Mouse (Mus musculus): ENCODE measurements around the gene Spata21. TPM values are rescaled to one million over a fixed set of nuclear protein-coding genes. Genes with fewer than 3 reads are reported as not detected.
A peak's percentile ranks its signal among the peaks of the same experiment; 100 is the strongest.

The Spata21 gene
- polyA plus RNA-seq (2017; shearing (Covaris generic)): under 1 TPM; 0.29 to 0.88 TPM

DNA sequence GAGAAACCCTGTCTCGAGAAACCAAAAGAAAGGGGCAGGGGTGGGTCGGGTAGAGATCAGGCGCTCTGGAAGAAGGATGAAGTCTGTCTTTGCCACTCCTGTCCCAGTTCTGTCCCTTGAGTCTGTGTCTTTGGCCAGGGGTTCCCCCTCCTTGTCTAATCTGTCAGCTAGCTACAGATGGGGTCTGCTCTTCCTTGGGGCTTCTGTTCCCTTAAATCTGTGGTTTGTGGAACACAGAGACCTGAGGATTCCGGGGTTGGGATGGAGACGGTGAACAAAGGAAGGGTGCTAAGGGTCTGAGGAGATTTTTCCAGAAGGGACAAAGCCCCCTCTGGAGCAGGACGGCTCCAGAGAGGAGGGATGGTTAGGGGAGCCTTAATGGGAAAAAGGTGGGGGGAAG, at the start of gene Spata21:
TSS of gene Spata21 (plus strand) at position 301 of the 400 bp plus-strand sequence.
- ATAC-seq: no peak

DNA sequence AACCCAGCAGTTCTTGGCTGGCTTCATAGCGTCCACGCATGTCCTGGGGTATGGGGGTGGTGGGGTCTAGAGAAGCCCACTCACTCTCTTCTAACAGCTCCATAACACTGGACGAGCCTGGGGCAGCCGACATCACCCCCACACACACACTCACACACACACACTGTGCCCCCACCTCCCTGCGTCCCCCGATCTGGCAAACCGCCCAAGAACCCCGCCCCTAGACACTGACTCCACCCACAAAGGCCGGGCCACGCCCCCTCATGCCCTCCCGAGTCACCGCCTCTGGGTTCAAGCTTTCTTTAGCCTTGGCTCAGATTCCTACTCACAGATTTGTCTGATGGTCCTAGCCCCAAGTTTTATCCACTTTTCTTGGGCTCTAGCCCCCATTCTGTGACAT, 47.0 kb upstream of the Spata21 start:
- ATAC-seq: no peak

DNA sequence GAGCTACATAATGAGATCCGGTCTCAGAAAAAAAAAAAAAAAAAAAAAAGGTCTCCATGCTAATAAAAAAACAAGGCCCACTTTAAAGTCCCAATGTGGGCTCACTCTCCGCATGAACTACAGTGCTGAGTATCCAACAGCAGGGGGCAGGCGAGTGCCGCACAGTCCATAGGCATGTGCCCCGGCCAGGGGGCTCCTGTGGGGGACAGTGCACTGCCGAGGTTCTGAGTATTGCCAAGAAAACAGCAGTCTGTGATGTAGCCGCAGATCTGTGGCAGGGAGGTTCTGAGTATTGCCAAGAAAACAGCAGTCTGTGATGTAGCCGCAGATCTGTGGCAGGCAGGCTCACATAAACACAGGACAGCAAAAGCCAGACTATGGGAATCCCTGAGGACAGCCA, 43.3 kb upstream of the Spata21 start:
- no peak for ATAC-seq

DNA sequence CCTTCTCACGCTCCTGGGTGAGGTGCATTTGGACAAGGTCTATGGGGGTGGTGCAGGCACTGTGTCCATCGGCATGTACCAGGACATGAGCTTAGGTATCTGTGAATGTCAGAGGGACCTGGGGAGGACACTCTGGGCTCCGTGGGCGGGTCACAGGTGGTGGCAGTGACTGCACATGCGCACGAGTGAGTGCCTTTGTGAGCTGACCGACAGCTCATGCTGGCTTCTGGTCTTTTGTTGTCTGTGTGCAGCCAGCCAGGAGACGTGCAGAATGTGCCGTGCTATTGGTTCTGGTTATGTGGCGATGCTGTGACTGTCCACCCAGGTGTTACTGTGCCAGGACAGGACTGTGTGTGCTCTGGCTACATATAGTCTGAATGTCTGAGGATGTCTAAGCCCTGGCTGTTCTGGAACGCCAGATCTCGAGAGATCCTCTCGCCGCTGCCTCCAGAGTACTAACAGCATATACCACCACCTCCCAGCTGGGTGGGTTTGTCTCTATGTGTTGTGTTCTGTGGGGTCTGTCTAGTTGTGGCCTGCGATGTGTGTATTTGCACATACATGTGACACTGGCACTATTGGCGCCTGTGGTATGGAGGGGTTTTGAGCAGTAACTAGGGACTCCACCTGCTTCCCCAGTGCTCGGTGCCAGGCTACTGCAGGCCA, 39.2 kb upstream of the Spata21 start:
- no peak for ATAC-seq

DNA sequence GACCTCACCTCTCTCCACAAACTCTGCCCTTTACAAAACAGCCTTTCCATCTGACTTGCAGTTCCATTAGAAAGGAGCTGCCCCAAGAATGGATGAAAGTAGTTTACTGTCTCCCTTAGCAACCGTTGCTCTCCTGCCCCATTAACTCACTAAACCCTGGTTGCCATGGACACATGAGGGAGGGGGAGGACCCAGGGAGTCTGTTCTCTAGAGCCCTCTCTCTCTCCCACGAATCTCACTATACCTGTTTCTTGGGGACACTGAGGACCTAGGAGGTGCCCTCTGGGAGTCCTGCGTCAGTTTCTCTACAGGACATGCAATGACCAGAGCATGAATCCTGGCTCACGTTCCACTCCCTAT, 38.7 kb upstream of the Spata21 start:
- no peak for ATAC-seq

DNA sequence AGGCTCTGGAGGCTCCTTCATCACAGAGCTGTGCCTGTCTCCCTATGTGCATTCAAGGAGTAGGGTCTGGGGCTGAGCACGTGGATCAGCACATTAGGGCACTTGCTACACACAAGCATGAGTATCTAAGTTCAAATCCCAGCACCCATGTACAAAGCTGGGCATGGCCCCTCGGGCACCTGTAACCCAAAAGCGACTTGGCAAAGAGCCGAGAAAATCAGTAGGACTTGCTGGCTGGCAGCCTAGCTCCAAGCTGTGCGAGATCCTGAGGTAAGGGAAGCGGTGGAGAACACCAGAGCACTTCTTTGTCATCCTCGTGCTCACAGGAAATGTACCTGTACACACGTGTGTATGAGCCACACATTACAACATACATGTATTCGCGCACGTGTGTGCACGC, 35.7 kb upstream of the Spata21 start:
- no peak for ATAC-seq

DNA sequence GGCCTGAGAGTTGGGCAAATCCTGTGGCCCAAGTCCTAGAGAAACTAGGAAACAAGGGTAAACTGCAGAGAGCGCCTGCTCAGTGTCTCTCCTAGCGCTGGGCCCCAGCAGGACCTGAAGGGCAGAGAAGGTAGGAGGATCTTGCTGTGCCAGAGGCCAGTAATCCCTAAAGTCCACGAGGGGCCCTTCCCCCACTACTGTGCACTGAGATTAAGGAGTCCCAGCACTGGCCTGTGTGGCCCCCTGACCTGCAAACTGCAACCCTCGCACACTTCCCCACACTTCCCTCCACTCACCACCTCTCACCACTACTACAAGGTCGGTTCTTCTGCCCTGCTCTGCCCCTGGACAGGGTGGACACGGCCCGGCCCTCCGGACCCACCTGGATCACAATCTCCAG, 35.0 kb upstream of the Spata21 start:
- ATAC-seq: no peak

DNA sequence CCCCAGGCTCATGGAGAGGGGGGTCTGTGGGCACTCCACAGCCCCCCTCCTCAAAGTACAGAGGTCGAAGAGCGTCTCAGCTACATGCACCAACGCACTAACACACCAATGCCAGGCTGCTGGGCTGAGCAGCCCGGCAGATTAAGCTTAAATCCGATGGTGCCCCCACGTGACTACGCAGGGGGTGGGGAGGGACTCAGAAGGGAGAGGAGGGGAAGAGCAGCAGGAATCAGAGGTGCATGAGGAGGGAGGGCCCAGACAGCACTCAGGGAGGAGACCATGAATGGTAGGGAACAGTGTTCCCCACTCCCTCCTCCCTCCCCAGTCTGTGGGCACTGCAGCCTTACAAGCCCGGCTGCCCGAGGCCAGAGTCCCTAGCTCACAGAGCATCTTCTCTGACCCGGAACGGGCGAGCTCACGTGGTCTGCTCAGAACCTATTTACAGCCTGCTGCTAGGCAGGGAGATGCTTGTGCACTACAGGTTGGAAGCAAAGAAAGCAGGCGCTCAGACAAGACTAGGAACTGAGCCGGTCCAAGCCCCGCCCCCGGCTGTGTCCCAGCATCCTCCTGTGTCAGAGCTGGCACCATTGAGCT, 34.5 kb upstream of the Spata21 start:
- no peak for ATAC-seq

DNA sequence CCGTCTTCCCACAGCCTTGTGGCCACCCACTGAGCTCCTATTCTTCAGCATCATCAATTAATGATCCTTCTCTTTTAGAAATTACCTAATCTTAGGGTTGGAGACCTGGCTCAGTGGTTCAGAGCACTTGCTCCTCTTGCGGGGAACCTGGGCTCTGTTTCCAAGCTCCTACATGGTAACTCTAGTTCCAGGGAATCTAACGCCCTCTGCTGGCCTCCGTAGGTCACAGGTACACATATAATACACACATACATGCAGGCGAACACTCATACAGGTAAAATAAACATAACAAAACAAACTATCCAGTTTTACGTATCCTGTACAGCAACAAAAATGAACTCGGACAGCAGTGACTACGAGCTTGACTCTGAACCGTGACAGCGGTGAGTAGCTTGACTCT, 31.2 kb upstream of the Spata21 start:
- ATAC-seq: no peak

DNA sequence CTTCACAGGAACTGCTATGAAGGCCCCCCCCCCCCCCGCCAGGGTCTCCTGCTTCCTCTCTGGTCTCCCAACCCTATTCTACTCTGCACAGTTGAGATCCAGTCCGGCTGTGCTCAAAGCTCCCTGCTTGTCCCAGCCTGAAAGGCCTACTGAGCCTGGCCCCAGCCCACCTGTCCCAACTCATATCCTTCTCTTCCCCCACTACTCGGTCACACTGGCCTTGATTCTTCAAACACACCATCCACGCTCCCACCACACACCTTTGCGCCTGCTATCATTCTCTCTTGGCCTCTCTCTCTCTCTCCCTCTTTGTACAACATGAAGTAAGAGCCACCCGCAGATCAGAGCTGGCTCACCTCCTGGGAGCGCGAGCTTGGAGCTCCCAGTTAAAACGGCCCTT, 29.3 kb upstream of the Spata21 start:
- ATAC-seq: no peak

DNA sequence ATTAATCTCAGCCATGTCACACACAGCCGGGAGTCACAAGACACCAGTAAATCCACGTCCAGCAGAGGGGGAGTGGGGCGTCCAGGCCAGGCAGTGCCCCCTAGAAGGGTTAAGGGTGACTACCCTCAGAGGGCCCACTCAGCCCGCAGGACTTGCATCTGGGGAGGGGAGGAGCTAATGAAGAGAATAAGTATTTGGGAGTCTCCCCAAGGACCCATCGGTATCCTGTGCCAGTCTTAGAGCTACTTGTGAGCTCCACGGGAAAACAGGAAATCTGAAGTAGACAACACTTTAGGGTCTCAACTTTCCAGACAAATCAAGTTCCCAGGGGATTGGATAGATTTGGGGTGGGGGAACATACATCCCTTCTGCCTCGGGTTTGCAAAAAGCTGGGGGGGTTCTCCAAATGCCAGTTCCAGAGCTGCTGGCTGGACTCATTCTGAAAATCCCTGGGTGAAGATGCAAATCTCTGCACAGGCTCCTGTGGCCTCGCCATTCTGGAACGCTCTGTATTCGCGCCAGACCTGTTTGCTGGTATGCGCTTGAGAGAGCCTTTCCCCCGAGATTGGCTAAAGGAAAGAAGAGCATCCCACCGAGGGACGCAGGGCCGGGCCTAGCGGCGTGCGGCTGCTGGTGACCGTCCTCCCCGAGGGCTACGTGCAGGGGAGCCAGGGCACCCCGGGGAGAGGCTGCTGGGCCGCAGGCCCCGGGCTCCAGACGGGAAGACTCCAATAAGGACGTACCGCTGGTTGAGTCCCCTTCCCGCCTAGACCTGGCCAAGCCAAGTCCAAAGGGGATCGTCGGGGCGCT, 28.3 kb upstream of the Spata21 start:
- ATAC-seq: no peak

DNA sequence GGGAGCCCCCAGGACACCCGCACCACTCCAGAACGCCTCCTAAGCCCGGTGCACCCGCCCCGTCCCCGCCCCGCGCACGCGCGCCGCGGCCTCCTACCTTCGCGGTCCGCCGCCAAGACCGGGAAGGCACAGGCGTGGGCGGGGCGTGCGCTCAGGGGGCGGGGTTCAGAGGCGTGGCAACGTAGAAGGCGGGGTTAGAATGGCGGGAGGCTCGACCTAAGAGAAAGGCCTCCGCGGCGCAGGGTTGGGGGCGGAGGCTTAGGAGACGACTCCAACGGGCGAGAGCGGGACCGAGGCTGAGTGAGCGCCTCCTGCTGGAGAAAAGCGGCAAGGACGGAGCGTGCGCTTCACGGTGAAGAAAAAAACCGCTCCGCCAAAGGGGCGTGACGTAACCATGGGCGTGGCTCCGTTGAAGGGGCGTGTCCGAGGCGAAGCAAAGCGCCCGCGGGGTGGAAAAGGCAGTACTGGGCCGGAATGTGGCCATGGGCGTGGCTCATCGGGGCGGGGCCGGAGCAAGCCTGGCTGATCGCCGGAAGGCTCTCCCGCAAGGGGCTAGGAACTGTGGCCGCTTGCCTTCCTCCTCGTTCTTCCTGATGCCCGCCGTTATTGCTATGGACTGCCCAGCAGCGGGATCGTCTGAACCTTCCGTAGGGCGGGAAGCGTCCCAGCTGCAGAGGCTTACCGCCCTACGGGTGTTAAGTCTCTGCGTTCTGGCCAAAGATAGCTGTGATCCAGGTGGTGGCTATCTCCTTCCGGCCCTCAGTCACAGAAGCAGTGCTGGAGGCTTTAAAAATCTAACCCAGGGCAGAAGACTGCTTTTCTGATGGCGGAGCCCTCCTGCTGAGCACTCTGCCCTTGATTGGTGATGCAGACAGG, 27.5 kb upstream of the Spata21 start, which contains the start of gene Crocc:
TSS of gene Crocc (minus strand) at position 125 of the 876 bp plus-strand sequence.
- peak; percentile 92 for ATAC-seq

DNA sequence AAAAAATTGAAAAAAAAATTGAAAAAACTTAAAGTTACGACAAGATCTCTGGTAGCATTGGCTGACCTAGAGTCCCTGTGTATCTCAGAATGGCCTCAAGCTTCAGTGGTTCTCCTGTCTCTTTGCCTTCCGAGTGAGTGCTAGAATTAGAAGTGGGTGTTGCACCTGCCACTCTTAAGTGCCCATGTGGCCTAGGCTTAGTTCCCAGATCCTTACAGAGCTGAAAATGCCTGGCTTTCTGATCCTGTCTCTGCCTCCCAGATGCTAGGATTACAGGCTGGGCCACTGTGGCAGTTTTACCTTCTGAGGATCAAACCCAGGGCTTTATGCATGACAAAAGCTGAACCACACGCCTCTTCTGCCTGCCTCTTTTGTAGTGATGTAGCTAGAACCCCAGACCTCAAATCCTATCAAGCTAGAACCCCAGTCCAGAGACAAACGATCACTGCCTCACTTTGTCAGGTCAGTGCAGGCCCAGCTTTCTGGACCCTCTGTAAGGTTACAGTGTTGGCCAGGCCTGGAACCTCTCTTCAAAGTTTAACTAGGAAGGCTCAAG, 24.0 kb upstream of the Spata21 start:
- no peak for ATAC-seq

DNA sequence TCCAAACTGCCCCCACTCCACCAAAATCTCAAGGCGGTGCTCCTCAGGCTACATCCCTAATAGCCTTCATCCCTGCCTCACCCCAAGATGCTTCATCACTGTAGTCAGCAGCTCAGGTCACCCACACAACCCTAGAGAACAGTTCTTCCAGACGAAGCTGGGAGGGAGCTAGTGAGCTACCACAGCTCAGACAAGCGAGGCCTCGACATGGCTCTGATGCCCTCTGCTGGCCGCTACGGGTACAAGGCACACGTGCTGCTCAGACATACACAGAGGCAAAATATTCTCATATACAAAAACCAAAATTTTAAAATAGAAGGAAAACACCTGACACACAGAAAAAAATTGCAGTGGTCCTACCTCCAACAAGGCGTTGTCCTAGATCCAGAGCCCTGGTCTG, 23.0 kb upstream of the Spata21 start:
- peak; percentile 47 for ATAC-seq

DNA sequence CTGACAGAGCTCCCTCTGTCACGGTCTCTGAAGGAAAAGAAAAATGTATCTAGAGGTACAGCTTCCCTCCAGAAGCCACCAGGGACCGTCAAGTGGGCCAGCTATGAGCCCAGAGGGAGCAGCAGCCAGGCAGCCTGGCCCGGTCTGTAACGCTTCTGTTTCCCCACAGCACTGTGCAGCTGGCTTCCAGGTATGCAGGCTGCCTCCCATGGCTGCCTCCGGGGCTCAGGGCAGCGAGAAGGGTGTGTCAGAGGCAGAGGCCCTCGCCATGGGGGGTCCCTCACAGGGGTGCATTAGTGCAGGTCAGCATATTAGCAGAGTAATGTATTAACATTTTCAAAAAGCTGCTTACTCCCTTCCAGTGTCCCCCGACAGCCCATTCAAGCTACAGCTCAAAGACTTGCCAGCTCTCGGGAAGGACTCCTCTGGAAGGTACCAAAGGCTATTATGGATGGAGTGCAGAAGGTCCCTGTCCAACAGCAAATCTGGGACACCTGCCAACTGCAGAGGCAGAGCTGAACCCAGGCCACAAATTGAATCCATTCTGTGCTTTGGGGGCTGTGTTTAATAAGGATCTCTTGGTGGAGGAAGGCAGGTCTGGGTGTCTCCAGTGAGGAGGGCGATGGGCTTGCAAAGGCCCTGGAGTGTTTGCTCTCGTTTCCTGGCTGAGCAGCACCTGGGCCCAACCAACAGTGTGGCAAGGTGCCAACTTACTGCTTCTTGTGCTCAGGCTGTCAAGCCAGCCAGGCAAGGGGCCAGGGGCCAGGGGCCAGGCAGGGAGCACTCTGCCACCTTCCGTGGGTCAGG, 21.2 kb upstream of the Spata21 start:
- no peak for ATAC-seq

DNA sequence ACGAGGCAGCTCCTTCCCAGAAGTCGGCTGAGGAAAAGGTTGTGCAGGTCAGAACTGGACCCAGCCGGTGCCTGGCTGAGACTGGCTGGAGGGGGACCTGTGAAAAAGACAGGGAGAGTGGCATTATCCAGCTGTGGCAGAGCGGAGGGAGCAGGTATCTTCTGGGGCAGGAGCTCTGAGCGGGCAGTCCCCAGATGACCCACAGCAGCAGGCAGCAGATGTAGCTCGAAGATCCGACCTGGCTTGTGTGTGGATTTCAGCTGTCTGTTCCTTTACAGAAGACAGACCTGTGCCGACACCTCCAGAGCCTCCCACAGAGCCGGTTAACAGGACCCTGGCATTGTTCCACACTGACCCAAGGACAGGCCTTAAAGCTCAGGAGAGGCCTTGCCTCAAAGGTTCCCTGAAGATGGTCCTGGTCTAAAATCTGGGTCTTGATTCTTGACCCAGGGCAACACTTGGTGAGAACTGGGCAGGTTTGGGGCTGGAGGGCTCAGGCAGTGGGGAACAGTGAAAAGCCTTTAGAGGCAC, 20.6 kb upstream of the Spata21 start:
- ATAC-seq: no peak

DNA sequence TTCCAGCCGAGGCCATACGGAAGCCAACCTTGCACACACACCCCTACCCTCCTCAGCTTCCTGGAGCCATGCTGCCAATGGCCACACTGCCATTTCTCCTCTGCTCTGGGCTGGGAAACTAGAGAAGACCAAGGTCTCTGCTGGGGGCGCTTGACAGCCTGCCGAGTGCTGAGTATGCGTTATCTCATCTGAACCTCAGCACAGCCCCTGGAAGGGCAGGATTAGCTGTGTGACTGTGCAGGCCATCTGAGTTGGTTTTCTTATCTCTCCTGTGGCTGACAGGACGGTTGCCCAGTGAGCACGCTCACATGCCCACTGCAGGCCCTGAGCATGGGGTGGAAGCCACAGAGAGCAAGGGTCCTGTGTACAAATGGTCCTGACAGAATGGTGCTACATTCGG, 19.5 kb upstream of the Spata21 start:
- ATAC-seq: no peak

DNA sequence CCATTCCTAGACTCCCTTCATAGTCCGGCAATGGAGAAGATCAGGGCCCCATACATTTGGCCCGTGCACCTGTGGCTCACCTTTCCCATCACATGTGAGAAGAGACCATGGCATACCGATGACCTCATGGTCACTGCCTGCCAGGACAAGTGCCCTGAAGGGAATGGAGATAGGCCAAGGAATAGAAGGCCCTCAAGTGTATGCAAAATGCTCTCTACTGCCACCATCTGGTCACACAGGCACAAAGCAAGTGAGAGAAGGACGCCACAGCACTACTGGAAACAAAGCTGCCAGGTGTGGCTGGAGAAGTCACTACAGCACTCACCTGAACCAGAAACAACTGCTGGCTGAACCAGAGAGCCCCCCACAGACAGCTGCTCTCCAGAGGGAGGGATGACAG, 18.4 kb upstream of the Spata21 start:
- ATAC-seq: no peak

DNA sequence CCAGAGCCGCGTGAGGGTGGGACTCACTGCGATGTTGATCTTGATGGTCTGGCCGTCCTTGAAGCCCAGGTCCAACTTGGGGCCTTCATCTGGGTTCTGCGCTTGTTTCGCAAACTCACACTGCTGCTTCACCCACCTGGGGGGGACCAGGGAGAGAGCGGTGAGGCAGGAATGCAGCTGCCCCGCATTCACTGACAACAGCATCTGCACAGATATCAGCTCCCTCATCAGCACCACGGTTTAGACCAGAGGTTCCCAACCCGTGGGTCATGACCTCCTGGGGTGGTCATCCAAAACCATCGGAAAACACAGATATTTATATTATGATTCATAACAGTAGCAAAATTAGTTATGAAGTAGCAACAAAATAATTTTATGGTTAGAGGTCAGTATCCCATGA, 15.6 kb upstream of the Spata21 start:
- no peak for ATAC-seq

DNA sequence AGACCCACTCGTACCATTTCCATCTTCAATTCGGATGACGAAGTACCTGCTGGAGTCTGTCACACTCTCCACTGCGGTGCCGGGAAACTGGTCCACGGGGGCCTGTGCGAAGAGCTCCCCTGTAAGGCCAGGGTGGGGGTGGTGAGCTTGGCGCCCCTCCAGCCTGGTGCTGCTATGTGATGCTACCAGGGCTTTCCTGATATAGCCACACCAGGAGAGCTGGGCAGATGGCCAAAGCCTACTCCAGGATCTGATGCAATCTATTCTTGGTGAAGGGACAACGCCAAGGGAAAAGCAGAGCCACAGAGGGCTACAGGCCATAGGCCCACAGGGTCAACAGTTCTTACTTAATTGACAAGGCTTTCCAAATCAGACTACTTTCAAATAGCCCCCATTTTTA, 14.5 kb upstream of the Spata21 start:
- ATAC-seq: no peak

DNA sequence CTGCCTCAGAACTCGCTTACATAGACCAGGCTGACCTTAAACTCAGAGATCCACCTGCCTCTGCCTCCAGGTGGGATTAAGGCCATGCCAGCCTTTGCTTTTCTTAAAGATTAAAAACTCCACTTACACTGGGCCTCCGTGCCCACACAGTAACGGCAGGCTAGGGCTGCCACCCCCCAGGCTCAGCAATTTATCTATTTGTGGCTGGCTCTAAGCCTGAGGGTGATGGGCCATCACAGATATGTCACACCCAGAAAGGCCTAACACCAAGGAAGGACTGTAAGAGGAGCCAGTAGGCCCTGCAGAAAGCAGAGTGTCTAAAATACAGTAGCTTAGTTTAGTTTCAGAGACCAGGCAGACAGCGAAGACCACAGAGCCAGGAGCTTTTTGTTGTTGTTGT, 14.0 kb upstream of the Spata21 start:
- no peak for ATAC-seq

Measured in activated CD4-positive, CD25-positive, alpha-beta regulatory T cell, adult 4 months (primary cell).